Mouse (Mus musculus): ENCODE data around the gene Nup93. TPM values are rescaled to one million over a fixed set of nuclear protein-coding genes. Genes with fewer than 3 reads are reported as not detected.

Nup93 gene
- polyA plus RNA-seq, 1 experiment from 2014 or later, result 63.8 TPM

- H3K27ac ChIP-seq (ENCODE audit: low read length), result no peak overlapping the region
Measured at GRCm38 (mm10) chr8:94273289-94273850, 59.0 kb downstream of the Nup93 start.

GRCm38 (mm10) chr8:94274030-94274429 lies 59.7 kb downstream of the Nup93 start:
- no peaks in the 10 kb centered on the region for H3K36me3 ChIP-seq (ENCODE audit: control insufficient read depth, insufficient read depth)
- no peak overlapping the region for H3K4me3 ChIP-seq (replicated peaks; ENCODE audit: low read length)
- no peaks in the 10 kb centered on the region for H3K9me3 ChIP-seq (ENCODE audit: control insufficient read depth, low read length)
- H3K4me2 ChIP-seq (ENCODE audit: low read length), result no peak overlapping the region
- H3K9ac ChIP-seq (replicated peaks; ENCODE audit: low read depth, low read length), result no peak overlapping the region
- no peak overlapping the region for H3K27ac ChIP-seq (ENCODE audit: low read length)
- ATAC-seq, result no peak
- WGBS, result 68% methylated on average over 5 of the region's 5 CpGs
- H3K27me3 ChIP-seq (replicated peaks; ENCODE audit: control insufficient read depth, insufficient read depth, low read length), result no peaks in the 10 kb centered on the region
- peaks cover 8% of the 10 kb centered on the region for H3K4me1 ChIP-seq (replicated peaks; ENCODE audit: control insufficient read depth, insufficient read depth, low read length)

More at GRCm38 (mm10) chr8:94273289-94273850, 59.0 kb downstream of the Nup93 start:
- H3K4me3 ChIP-seq (replicated peaks; ENCODE audit: low read length), result no peak overlapping the region
- ATAC-seq, result no peak
- WGBS, result 78% methylated on average over 5 of the region's 5 CpGs
- no peaks in the 10 kb centered on the region for H3K27me3 ChIP-seq (replicated peaks; ENCODE audit: control insufficient read depth, insufficient read depth, low read length)
- no peak overlapping the region for H3K9ac ChIP-seq (replicated peaks; ENCODE audit: low read depth, low read length)
- H3K4me2 ChIP-seq (ENCODE audit: low read length), result no peak overlapping the region
- no peaks in the 10 kb centered on the region for H3K9me3 ChIP-seq (ENCODE audit: control insufficient read depth, low read length)
- peaks cover 8% of the 10 kb centered on the region for H3K4me1 ChIP-seq (replicated peaks; ENCODE audit: control insufficient read depth, insufficient read depth, low read length)
- no peaks in the 10 kb centered on the region for H3K36me3 ChIP-seq (ENCODE audit: control insufficient read depth, insufficient read depth)

- no peaks in the 10 kb centered on the region for H3K9me3 ChIP-seq (ENCODE audit: control insufficient read depth, low read length)
- no peak overlapping the region for H3K27ac ChIP-seq (ENCODE audit: low read length)
- H3K4me2 ChIP-seq (ENCODE audit: low read length), result no peak overlapping the region
- ATAC-seq, result no peak
- H3K9ac ChIP-seq (replicated peaks; ENCODE audit: low read depth, low read length), result no peak overlapping the region
- WGBS, result 95% methylated on average over 6 of the region's 6 CpGs
- H3K4me1 ChIP-seq (replicated peaks; ENCODE audit: control insufficient read depth, insufficient read depth, low read length), result peaks cover 4% of the 10 kb centered on the region
- no peaks in the 10 kb centered on the region for H3K27me3 ChIP-seq (replicated peaks; ENCODE audit: control insufficient read depth, insufficient read depth, low read length)
- no peaks in the 10 kb centered on the region for H3K36me3 ChIP-seq (ENCODE audit: control insufficient read depth, insufficient read depth)
- H3K4me3 ChIP-seq (replicated peaks; ENCODE audit: low read length), result no peak overlapping the region
Measured at GRCm38 (mm10) chr8:94278295-94278694, 63.9 kb downstream of the Nup93 start.

- Histone ChIP-seq H3K9me3 (ENCODE audit: control insufficient read depth, low read length) (no peaks in the 10 kb centered on the region), H3K4me1 (replicated peaks; ENCODE audit: control insufficient read depth, insufficient read depth, low read length) (peaks cover 4% of the 10 kb centered on the region), H3K27ac (ENCODE audit: low read length) (no peak overlapping the region), H3K36me3 (ENCODE audit: control insufficient read depth, insufficient read depth) (no peaks in the 10 kb centered on the region), H3K4me3 (replicated peaks; ENCODE audit: low read length) (no peak overlapping the region), H3K4me2 (ENCODE audit: low read length) (no peak overlapping the region), H3K27me3 (replicated peaks; ENCODE audit: control insufficient read depth, insufficient read depth, low read length) (no peaks in the 10 kb centered on the region), H3K9ac (replicated peaks; ENCODE audit: low read depth, low read length) (no peak overlapping the region)
- WGBS, result 57% methylated on average over 5 of the region's 5 CpGs
- ATAC-seq, result no peak
Measured at GRCm38 (mm10) chr8:94280001-94280613, 65.7 kb downstream of the Nup93 start.

- Histone ChIP-seq H3K27ac (ENCODE audit: low read length) (no peak overlapping the region), H3K27me3 (replicated peaks; ENCODE audit: control insufficient read depth, insufficient read depth, low read length) (no peaks in the 10 kb centered on the region), H3K4me2 (ENCODE audit: low read length) (no peak overlapping the region), H3K9ac (replicated peaks; ENCODE audit: low read depth, low read length) (no peak overlapping the region), H3K4me1 (replicated peaks; ENCODE audit: control insufficient read depth, insufficient read depth, low read length) (peaks cover 4% of the 10 kb centered on the region), H3K9me3 (ENCODE audit: control insufficient read depth, low read length) (no peaks in the 10 kb centered on the region), H3K4me3 (replicated peaks; ENCODE audit: low read length) (no peak overlapping the region), H3K36me3 (ENCODE audit: control insufficient read depth, insufficient read depth) (no peaks in the 10 kb centered on the region)
- no peak for ATAC-seq
- 59% methylated on average over 3 of the region's 3 CpGs for WGBS
Measured at GRCm38 (mm10) chr8:94282453-94282985, 68.2 kb downstream of the Nup93 start.

- Histone ChIP-seq H3K4me2 (ENCODE audit: low read length) (no peak overlapping the region), H3K36me3 (ENCODE audit: control insufficient read depth, insufficient read depth) (no peaks in the 10 kb centered on the region), H3K27ac (ENCODE audit: low read length) (no peak overlapping the region), H3K4me1 (replicated peaks; ENCODE audit: control insufficient read depth, insufficient read depth, low read length) (peaks cover 4% of the 10 kb centered on the region), H3K9me3 (ENCODE audit: control insufficient read depth, low read length) (no peaks in the 10 kb centered on the region), H3K27me3 (replicated peaks; ENCODE audit: control insufficient read depth, insufficient read depth, low read length) (no peaks in the 10 kb centered on the region), H3K9ac (replicated peaks; ENCODE audit: low read depth, low read length) (no peak overlapping the region), H3K4me3 (replicated peaks; ENCODE audit: low read length) (no peak overlapping the region)
- 70% methylated on average over 7 of the region's 7 CpGs for WGBS
- no peak for ATAC-seq
Measured at GRCm38 (mm10) chr8:94284204-94284603, 69.8 kb downstream of the Nup93 start.

- Histone ChIP-seq H3K9me3 (ENCODE audit: control insufficient read depth, low read length) (no peaks in the 10 kb centered on the region), H3K36me3 (ENCODE audit: control insufficient read depth, insufficient read depth) (no peaks in the 10 kb centered on the region), H3K4me2 (ENCODE audit: low read length) (no peak overlapping the region), H3K9ac (replicated peaks; ENCODE audit: low read depth, low read length) (no peak overlapping the region), H3K4me1 (replicated peaks; ENCODE audit: control insufficient read depth, insufficient read depth, low read length) (peaks cover 6% of the 10 kb centered on the region; the same call in 1 of the 2 replicates), H3K27ac (ENCODE audit: low read length) (no peak overlapping the region), H3K4me3 (replicated peaks; ENCODE audit: low read length) (no peak overlapping the region), H3K27me3 (replicated peaks; ENCODE audit: control insufficient read depth, insufficient read depth, low read length) (no peaks in the 10 kb centered on the region)
- 0 out of 2 replicates have a peak, but pooled peaks have one; percentile 50 for ATAC-seq
- 79% methylated on average over 5 of the region's 5 CpGs for WGBS
Measured at GRCm38 (mm10) chr8:94290606-94291005, 76.2 kb downstream of the Nup93 start.

GRCm38 (mm10) chr8:94292072-94292471 lies 77.7 kb downstream of the Nup93 start:
- no peaks in the 10 kb centered on the region for H3K9me3 ChIP-seq (ENCODE audit: control insufficient read depth, low read length)
- whole genome bisulfite sequencing, result 33% methylated on average over 6 of the region's 6 CpGs
- H3K36me3 ChIP-seq (ENCODE audit: control insufficient read depth, insufficient read depth), result no peaks in the 10 kb centered on the region
- H3K27ac ChIP-seq (ENCODE audit: low read length), result no peak overlapping the region
- no peaks in the 10 kb centered on the region for H3K27me3 ChIP-seq (replicated peaks; ENCODE audit: control insufficient read depth, insufficient read depth, low read length)
- H3K4me3 ChIP-seq (replicated peaks; ENCODE audit: low read length), result no peak overlapping the region
- peaks cover 6% of the 10 kb centered on the region; the same call in 1 of the 2 replicates for H3K4me1 ChIP-seq (replicated peaks; ENCODE audit: control insufficient read depth, insufficient read depth, low read length)
- H3K9ac ChIP-seq (replicated peaks; ENCODE audit: low read depth, low read length), result no peak overlapping the region
- no peak overlapping the region for H3K4me2 ChIP-seq (ENCODE audit: low read length)
- ATAC-seq, result peak; percentile 45; the same call in 1 of the 2 replicates

GRCm38 (mm10) chr8:94292626-94293025 lies 78.3 kb downstream of the Nup93 start:
- no peak overlapping the region for H3K27ac ChIP-seq (ENCODE audit: low read length)
- 91% methylated on average over 8 of the region's 8 CpGs for WGBS
- H3K4me3 ChIP-seq (replicated peaks; ENCODE audit: low read length), result no peak overlapping the region

More at GRCm38 (mm10) chr8:94292626-94293025, 78.3 kb downstream of the Nup93 start:
- H3K4me2 ChIP-seq (ENCODE audit: low read length), result no peak overlapping the region
- ATAC-seq, result no peak
- H3K36me3 ChIP-seq (ENCODE audit: control insufficient read depth, insufficient read depth), result no peaks in the 10 kb centered on the region
- H3K27me3 ChIP-seq (replicated peaks; ENCODE audit: control insufficient read depth, insufficient read depth, low read length), result no peaks in the 10 kb centered on the region
- H3K9me3 ChIP-seq (ENCODE audit: control insufficient read depth, low read length), result no peaks in the 10 kb centered on the region
- no peak overlapping the region for H3K9ac ChIP-seq (replicated peaks; ENCODE audit: low read depth, low read length)
- peaks cover 6% of the 10 kb centered on the region; the same call in 1 of the 2 replicates for H3K4me1 ChIP-seq (replicated peaks; ENCODE audit: control insufficient read depth, insufficient read depth, low read length)
